Mouse (Mus musculus): ENCODE measurements at regions not wholly inside any gene's neighbourhood (a gene's known extent, or its start where the extent isn't known, plus 50 kb on each side); places are given as distances from the start of the nearest gene placed in this dataset.

- no peak overlapping the region for H3K27ac ChIP-seq
- no peak overlapping the region for H3K4me3 ChIP-seq (ENCODE audit: insufficient read depth in 1 of 2, low read depth in 2 of 2, low read length in 2 of 2)
- WGBS (ENCODE audit: insufficient replicate concordance): 36% methylated on average over 3 of the region's 3 CpGs
- DNase-seq (ENCODE audit: low read depth in 3 of 3, low spot score in 3 of 3) (no peak), ATAC-seq (ENCODE audit: insufficient read depth) (no peak)
- H3K27me3 ChIP-seq (ENCODE audit: control insufficient read depth, insufficient read depth, low read length): no peaks in the 10 kb centered on the region
- H3K4me1 ChIP-seq (replicated peaks; ENCODE audit: control insufficient read depth in 2 of 2, insufficient read depth in 2 of 2, low read length in 1 of 2): no peaks in the 10 kb centered on the region
- no peaks in the 10 kb centered on the region for H3K9me3 ChIP-seq (ENCODE audit: control insufficient read depth, low read length)
- TF ChIP-seq EP300 (IDR thresholded peaks at IDR 0.05; ENCODE audit: low read depth): no peak
- no peak for TF ChIP-seq CTCF (IDR thresholded peaks at IDR 0.05; ENCODE audit: low read depth)
- H3K9ac ChIP-seq (replicated peaks): no peak overlapping the region
- H3K4me2 ChIP-seq (ENCODE audit: low read depth): no peak overlapping the region
- no peaks in the 10 kb centered on the region for H3K36me3 ChIP-seq (replicated peaks; ENCODE audit: control insufficient read depth, insufficient read depth, low read depth)
These were observed 236.4 kb downstream of the Gpd2 start for GRCm38 (mm10) chr2:57473873-57474272.

- H3K36me3 ChIP-seq (replicated peaks; ENCODE audit: control insufficient read depth, insufficient read depth, low read depth): no peaks in the 10 kb centered on the region
- no peak for TF ChIP-seq CTCF (IDR thresholded peaks at IDR 0.05; ENCODE audit: low read depth)
- TF ChIP-seq EP300 (IDR thresholded peaks at IDR 0.05; ENCODE audit: low read depth): no peak
- H3K9me3 ChIP-seq (ENCODE audit: control insufficient read depth, low read length): no peaks in the 10 kb centered on the region
- no peak overlapping the region for H3K4me3 ChIP-seq (ENCODE audit: insufficient read depth in 1 of 2, low read depth in 2 of 2, low read length in 2 of 2)
- H3K27ac ChIP-seq: no peak overlapping the region
- H3K9ac ChIP-seq (replicated peaks): no peak overlapping the region
- WGBS (ENCODE audit: insufficient replicate concordance): 14% methylated on average over 4 of the region's 4 CpGs
- no peak overlapping the region for H3K4me2 ChIP-seq (ENCODE audit: low read depth)
- no peaks in the 10 kb centered on the region for H3K27me3 ChIP-seq (ENCODE audit: control insufficient read depth, insufficient read depth, low read length)
- H3K4me1 ChIP-seq (replicated peaks; ENCODE audit: control insufficient read depth in 2 of 2, insufficient read depth in 2 of 2, low read length in 1 of 2): no peaks in the 10 kb centered on the region
- ATAC-seq (ENCODE audit: insufficient read depth) (no peak), DNase-seq (ENCODE audit: low read depth in 3 of 3, low spot score in 3 of 3) (no peak)
These were observed 254.7 kb downstream of the Gpd2 start for GRCm38 (mm10) chr2:57492116-57492515.

GRCm38 (mm10) chr2:57492914-57493621 lies 255.6 kb downstream of the Gpd2 start:
- Histone ChIP-seq H3K27ac (no peak overlapping the region), H3K4me1 (replicated peaks; ENCODE audit: control insufficient read depth in 2 of 2, insufficient read depth in 2 of 2, low read length in 1 of 2) (no peaks in the 10 kb centered on the region), H3K4me2 (ENCODE audit: low read depth) (no peak overlapping the region), H3K36me3 (replicated peaks; ENCODE audit: control insufficient read depth, insufficient read depth, low read depth) (no peaks in the 10 kb centered on the region), H3K27me3 (ENCODE audit: control insufficient read depth, insufficient read depth, low read length) (no peaks in the 10 kb centered on the region), H3K9me3 (ENCODE audit: control insufficient read depth, low read length) (no peaks in the 10 kb centered on the region), H3K9ac (replicated peaks) (no peak overlapping the region), H3K4me3 (ENCODE audit: insufficient read depth in 1 of 2, low read depth in 2 of 2, low read length in 2 of 2) (no peak overlapping the region)
- 48% methylated on average over 6 of the region's 6 CpGs for WGBS (ENCODE audit: insufficient replicate concordance)
- TF ChIP-seq CTCF (IDR thresholded peaks at IDR 0.05; ENCODE audit: low read depth) (no peak), EP300 (IDR thresholded peaks at IDR 0.05; ENCODE audit: low read depth) (no peak)
- no peak for DNase-seq (ENCODE audit: low read depth in 3 of 3, low spot score in 3 of 3)
- no peak for ATAC-seq (ENCODE audit: insufficient read depth)

GRCm38 (mm10) chr2:57496315-57496954 lies 259.0 kb downstream of the Gpd2 start:
- no peak overlapping the region for H3K4me3 ChIP-seq (ENCODE audit: insufficient read depth in 1 of 2, low read depth in 2 of 2, low read length in 2 of 2)
- DNase-seq (ENCODE audit: low read depth in 3 of 3, low spot score in 3 of 3) (no peak), ATAC-seq (ENCODE audit: insufficient read depth) (no peak)
- no peaks in the 10 kb centered on the region for H3K9me3 ChIP-seq (ENCODE audit: control insufficient read depth, low read length)
- H3K36me3 ChIP-seq (replicated peaks; ENCODE audit: control insufficient read depth, insufficient read depth, low read depth): no peaks in the 10 kb centered on the region
- TF ChIP-seq CTCF (IDR thresholded peaks at IDR 0.05; ENCODE audit: low read depth): no peak
- TF ChIP-seq EP300 (IDR thresholded peaks at IDR 0.05; ENCODE audit: low read depth): no peak
- WGBS (ENCODE audit: insufficient replicate concordance): 23% methylated on average over 2 of the region's 2 CpGs
- no peaks in the 10 kb centered on the region for H3K27me3 ChIP-seq (ENCODE audit: control insufficient read depth, insufficient read depth, low read length)
- no peaks in the 10 kb centered on the region for H3K4me1 ChIP-seq (replicated peaks; ENCODE audit: control insufficient read depth in 2 of 2, insufficient read depth in 2 of 2, low read length in 1 of 2)
- no peak overlapping the region for H3K4me2 ChIP-seq (ENCODE audit: low read depth)
- H3K27ac ChIP-seq: no peak overlapping the region
- H3K9ac ChIP-seq (replicated peaks): no peak overlapping the region

DNA sequence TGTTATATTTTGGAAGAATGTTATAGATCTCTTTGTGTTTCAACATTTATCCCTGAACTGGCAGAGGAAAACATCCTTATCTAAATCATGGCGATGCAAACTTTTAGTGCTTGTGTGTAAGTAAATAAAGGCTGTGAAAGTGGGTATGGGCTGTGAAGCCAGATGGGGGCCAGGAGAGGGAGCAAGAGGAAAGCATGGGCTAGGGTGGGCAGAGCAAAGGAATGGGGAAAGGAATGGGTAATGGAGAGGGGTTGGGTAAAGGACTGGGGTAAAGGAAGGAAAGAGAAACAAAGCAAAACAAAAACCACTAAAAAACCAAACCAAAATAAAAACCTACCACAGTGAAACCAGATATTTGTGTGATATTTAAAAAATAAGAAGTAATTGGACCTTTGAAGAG lies 260.5 kb downstream of the Gpd2 start:
- 58% methylated on average over 1 of the region's 1 CpGs for whole genome bisulfite sequencing (ENCODE audit: insufficient replicate concordance)
- no peaks in the 10 kb centered on the region for H3K9me3 ChIP-seq (ENCODE audit: control insufficient read depth, low read length)

More for the DNA sequence above, 260.5 kb downstream of the Gpd2 start:
- H3K36me3 ChIP-seq (replicated peaks; ENCODE audit: control insufficient read depth, insufficient read depth, low read depth): no peaks in the 10 kb centered on the region
- no peak overlapping the region for H3K9ac ChIP-seq (replicated peaks)
- H3K27me3 ChIP-seq (ENCODE audit: control insufficient read depth, insufficient read depth, low read length): no peaks in the 10 kb centered on the region
- H3K27ac ChIP-seq: no peak overlapping the region
- TF ChIP-seq EP300 (IDR thresholded peaks at IDR 0.05; ENCODE audit: low read depth): no peak
- TF ChIP-seq CTCF (IDR thresholded peaks at IDR 0.05; ENCODE audit: low read depth): no peak
- H3K4me1 ChIP-seq (replicated peaks; ENCODE audit: control insufficient read depth in 2 of 2, insufficient read depth in 2 of 2, low read length in 1 of 2): no peaks in the 10 kb centered on the region
- H3K4me2 ChIP-seq (ENCODE audit: low read depth): no peak overlapping the region
- H3K4me3 ChIP-seq (ENCODE audit: insufficient read depth in 1 of 2, low read depth in 2 of 2, low read length in 2 of 2): no peak overlapping the region
- ATAC-seq (ENCODE audit: insufficient read depth) (no peak), DNase-seq (ENCODE audit: low read depth in 3 of 3, low spot score in 3 of 3) (no peak)

All from liver, embryonic 14.5 days (tissue).